Mouse (Mus musculus) embryonic facial prominence, embryonic 12.5 days (tissue): ENCODE data around the gene Pum1. TPM values are rescaled to one million over a fixed set of nuclear protein-coding genes. Genes with fewer than 3 reads are reported as not detected.

Experiments used
- ATAC-seq: fragments of 200-750 bp; cut with Nextera tagmentation; 2 replicates; pipeline ENCODE4 v1.8.0; 2017; ENCODE audit not compliant: insufficient number of reproducible peaks, insufficient read depth, low FRiP score, low TSS enrichment
- H3K27ac ChIP-seq: fragments of 300-500 bp; sonication (generic); 2 replicates; pipeline ENCODE4 v1.5.1; 2016; ENCODE audit warnings: mild to moderate bottlenecking
- H3K27me3 ChIP-seq: fragments of 300-500 bp; sonication (generic); 2 replicates; pipeline ENCODE4 v1.6.1; 2016; ENCODE audit warnings: mild to moderate bottlenecking, moderate library complexity
- H3K36me3 ChIP-seq: fragments of 300-500 bp; sonication (generic); 2 replicates; pipeline ENCODE4 v1.6.1; 2016; ENCODE audit warnings: mild to moderate bottlenecking
- H3K4me1 ChIP-seq: fragments of 300-500 bp; sonication (generic); 2 replicates; pipeline ENCODE4 v1.6.1; 2016
- H3K4me2 ChIP-seq: fragments of 300-500 bp; sonication (generic); replicated peaks from 2 replicates; pipeline ENCODE4 v1.6.1; 2016; ENCODE audit warnings: mild to moderate bottlenecking, moderate library complexity
- H3K4me3 ChIP-seq: fragments of 300-500 bp; sonication (generic); 2 replicates; pipeline ENCODE4 v1.5.1; 2016; ENCODE audit warnings: mild to moderate bottlenecking
- H3K9ac ChIP-seq: fragments of 300-500 bp; sonication (generic); 2 replicates; pipeline ENCODE4 v1.6.1; 2016; ENCODE audit warnings: mild to moderate bottlenecking, moderate library complexity
- H3K9me3 ChIP-seq: fragments of 300-500 bp; sonication (generic); 2 replicates; pipeline ENCODE4 v1.6.1; 2016; ENCODE audit warnings: mild to moderate bottlenecking, moderate library complexity
- WGBS: fragments of 180-500 bp; shearing (Covaris S2); methylation state at CpG from one replicate; pipeline ENCODE4 v1.1.7; 2016; 5-methylcytosine and 5-hydroxymethylcytosine counted together
- polyA plus RNA-seq: library from polyadenylated mRNA; unstranded; fragments of >200 nt; fragmentation: Nextera tagmentation; extraction: Ambion mirVana; gene quantifications from 2 replicates; pipeline ENCODE4 v1.2.1, GENCODE M21; 2016

Pum1 gene
- polyA plus RNA-seq, 1 experiment from 2014 or later = 116 TPM

- no peaks in the 10 kb centered on the region for H3K9me3 ChIP-seq
- H3K27ac ChIP-seq = no peak overlapping the region
- 70% methylated on average over 5 of the region's 5 CpGs for WGBS
- no peak overlapping the region for H3K4me3 ChIP-seq
- ATAC-seq = no peak
- H3K4me1 ChIP-seq = no peaks in the 10 kb centered on the region
- no peaks in the 10 kb centered on the region for H3K27me3 ChIP-seq
- no peak overlapping the region for H3K9ac ChIP-seq
- peaks cover 90% of the 10 kb centered on the region for H3K36me3 ChIP-seq
- H3K4me2 ChIP-seq = no peak overlapping the region
These were observed 82.6 kb downstream of the Pum1 start for GRCm38 (mm10) chr4:130745561-130746306.

- 82% methylated on average over 7 of the region's 7 CpGs for WGBS
These were observed 86.4 kb downstream of the Pum1 start for GRCm38 (mm10) chr4:130749566-130749965.

DNA sequence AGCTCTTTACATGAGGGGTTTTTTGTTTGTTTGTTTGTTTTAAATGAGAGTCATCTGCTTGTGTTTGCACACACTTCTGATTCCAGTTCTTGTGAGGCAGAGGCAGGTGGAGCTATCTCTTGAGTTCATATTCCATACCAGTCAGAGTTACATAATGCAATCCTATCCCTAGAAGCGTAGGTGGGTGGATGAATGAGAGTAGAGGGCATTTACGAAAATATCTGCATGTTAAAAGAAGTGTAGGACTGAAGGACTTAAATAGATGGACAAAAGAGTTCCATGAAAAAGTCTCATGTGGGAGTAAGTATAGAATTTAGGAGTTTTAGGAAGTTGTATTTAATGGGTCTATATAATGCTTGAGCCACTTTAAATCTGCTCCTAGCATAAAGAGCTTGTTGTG, 88.8 kb downstream of the Pum1 start:
- 89% methylated on average over 2 of the region's 2 CpGs for WGBS
- H3K36me3 ChIP-seq = peaks cover 87% of the 10 kb centered on the region
- no peak for ATAC-seq

More at GRCm38 (mm10) chr4:130749566-130749965, 86.4 kb downstream of the Pum1 start:
- H3K9me3 ChIP-seq = no peaks in the 10 kb centered on the region
- H3K27me3 ChIP-seq = no peaks in the 10 kb centered on the region
- no peak for ATAC-seq
- H3K4me1 ChIP-seq = no peaks in the 10 kb centered on the region
- H3K4me3 ChIP-seq = no peak overlapping the region
- H3K9ac ChIP-seq = no peak overlapping the region
- H3K36me3 ChIP-seq = peaks cover 97% of the 10 kb centered on the region
- H3K27ac ChIP-seq = no peak overlapping the region
- H3K4me2 ChIP-seq = no peak overlapping the region

GRCm38 (mm10) chr4:130752591-130752990, 89.5 kb downstream of the Pum1 start:
- H3K27me3 ChIP-seq = no peaks in the 10 kb centered on the region
- no peak overlapping the region for H3K4me3 ChIP-seq
- WGBS = 81% methylated on average over 7 of the region's 7 CpGs
- peaks cover 84% of the 10 kb centered on the region for H3K36me3 ChIP-seq
- no peak for ATAC-seq
- peak overlapping the region; percentile 3; the same call in 1 of the 2 replicates for H3K27ac ChIP-seq
- no peak overlapping the region for H3K4me2 ChIP-seq
- H3K4me1 ChIP-seq = no peaks in the 10 kb centered on the region
- no peaks in the 10 kb centered on the region for H3K9me3 ChIP-seq
- H3K9ac ChIP-seq = no peak overlapping the region

More for the DNA sequence above, 88.8 kb downstream of the Pum1 start:
- H3K9me3 ChIP-seq = no peaks in the 10 kb centered on the region
- H3K27me3 ChIP-seq = no peaks in the 10 kb centered on the region
- H3K4me2 ChIP-seq = no peak overlapping the region
- H3K9ac ChIP-seq = no peak overlapping the region
- no peak overlapping the region for H3K4me3 ChIP-seq
- H3K27ac ChIP-seq = no peak overlapping the region
- no peaks in the 10 kb centered on the region for H3K4me1 ChIP-seq

DNA sequence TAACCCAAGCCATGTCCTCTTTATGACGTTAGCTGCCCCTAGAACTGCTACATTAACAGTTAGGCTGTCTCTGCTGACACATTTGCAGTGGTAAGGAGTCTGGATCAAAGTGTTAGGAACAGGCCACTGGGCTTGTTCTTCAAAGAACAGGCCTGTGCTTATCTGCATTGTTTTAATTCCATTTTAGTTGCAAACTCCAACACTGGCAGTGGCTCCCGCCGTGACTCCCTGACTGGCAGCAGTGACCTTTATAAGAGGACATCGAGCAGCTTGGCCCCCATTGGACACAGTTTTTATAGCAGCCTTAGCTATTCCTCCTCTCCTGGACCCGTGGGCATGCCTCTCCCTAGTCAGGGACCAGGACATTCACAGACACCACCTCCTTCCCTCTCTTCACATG, 90.6 kb downstream of the Pum1 start:
- 80% methylated on average over 5 of the region's 5 CpGs for WGBS
- no peaks in the 10 kb centered on the region for H3K4me1 ChIP-seq
- ATAC-seq = no peak
- H3K4me3 ChIP-seq = no peak overlapping the region
- no peak overlapping the region for H3K27ac ChIP-seq
- H3K9ac ChIP-seq = no peak overlapping the region
- no peaks in the 10 kb centered on the region for H3K9me3 ChIP-seq
- no peak overlapping the region for H3K4me2 ChIP-seq
- no peaks in the 10 kb centered on the region for H3K27me3 ChIP-seq
- peaks cover 85% of the 10 kb centered on the region for H3K36me3 ChIP-seq

DNA sequence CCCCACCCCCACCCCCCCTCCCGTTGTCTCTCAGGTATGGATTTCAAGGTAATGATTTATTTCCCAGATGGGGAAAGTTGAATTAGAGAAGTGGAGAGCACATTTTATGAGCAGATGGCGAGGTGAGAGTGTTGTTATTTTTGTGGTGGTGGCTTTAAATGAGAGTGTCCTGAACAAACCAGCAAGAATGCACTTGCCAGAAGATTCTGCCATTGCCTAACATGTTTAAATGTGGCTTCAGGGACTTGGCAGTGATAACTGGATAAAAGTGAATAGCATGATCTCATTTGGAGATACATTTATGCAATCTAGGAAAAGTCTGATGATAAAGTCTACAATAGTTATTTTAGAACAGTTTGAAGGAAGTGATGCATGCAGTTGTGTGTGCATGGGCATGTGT, 91.7 kb downstream of the Pum1 start:
- Histone ChIP-seq H3K9ac (no peak overlapping the region), H3K4me3 (no peak overlapping the region), H3K4me2 (no peak overlapping the region), H3K27me3 (no peaks in the 10 kb centered on the region), H3K4me1 (no peaks in the 10 kb centered on the region), H3K9me3 (no peaks in the 10 kb centered on the region), H3K36me3 (peaks cover 85% of the 10 kb centered on the region), H3K27ac (no peak overlapping the region)
- ATAC-seq = no peak
- 80% methylated on average over 2 of the region's 2 CpGs for WGBS

- WGBS = 90% methylated on average over 2 of the region's 2 CpGs
- ATAC-seq = no peak
- H3K27me3 ChIP-seq = no peaks in the 10 kb centered on the region
- no peak overlapping the region for H3K4me3 ChIP-seq
- H3K4me2 ChIP-seq = no peak overlapping the region
- H3K9me3 ChIP-seq = no peaks in the 10 kb centered on the region
- no peak overlapping the region for H3K27ac ChIP-seq
- H3K4me1 ChIP-seq = no peaks in the 10 kb centered on the region
- H3K9ac ChIP-seq = no peak overlapping the region
- H3K36me3 ChIP-seq = peaks cover 76% of the 10 kb centered on the region
These were observed 96.8 kb downstream of the Pum1 start for GRCm38 (mm10) chr4:130759875-130760274.

DNA sequence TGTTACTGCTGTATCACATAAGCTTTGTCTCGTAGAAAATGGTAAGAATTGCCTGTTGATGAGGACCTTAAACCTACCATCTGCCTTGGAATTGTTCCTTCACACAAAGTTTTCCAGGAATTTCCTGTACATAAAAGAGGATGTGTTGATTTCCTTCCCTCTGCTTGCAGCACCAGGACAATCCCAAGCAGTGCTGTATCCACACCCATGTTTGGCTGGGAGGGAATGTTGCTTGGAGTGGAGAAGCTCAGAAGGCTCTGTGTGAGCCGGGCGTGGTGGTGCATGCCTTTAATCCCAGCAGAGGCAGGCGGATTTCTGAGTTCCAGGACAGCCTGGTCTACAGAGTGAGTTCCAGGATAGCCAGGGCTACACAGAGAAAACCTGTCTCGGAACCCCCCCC, 98.7 kb downstream of the Pum1 start:
- no peaks in the 10 kb centered on the region for H3K9me3 ChIP-seq
- WGBS = 90% methylated on average over 5 of the region's 5 CpGs
- ATAC-seq = no peak
- H3K9ac ChIP-seq = no peak overlapping the region
- no peak overlapping the region for H3K4me2 ChIP-seq
- H3K27ac ChIP-seq = no peak overlapping the region
- H3K27me3 ChIP-seq = no peaks in the 10 kb centered on the region
- H3K4me1 ChIP-seq = no peaks in the 10 kb centered on the region
- peaks cover 84% of the 10 kb centered on the region for H3K36me3 ChIP-seq
- no peak overlapping the region for H3K4me3 ChIP-seq

GRCm38 (mm10) chr4:130765399-130766160, 102.5 kb downstream of the Pum1 start:
- H3K4me3 ChIP-seq = no peak overlapping the region
- H3K36me3 ChIP-seq = peaks cover 84% of the 10 kb centered on the region
- 94% methylated on average over 7 of the region's 7 CpGs for WGBS
- no peaks in the 10 kb centered on the region for H3K4me1 ChIP-seq
- H3K27me3 ChIP-seq = no peaks in the 10 kb centered on the region
- H3K9ac ChIP-seq = no peak overlapping the region
- H3K27ac ChIP-seq = no peak overlapping the region
- no peak overlapping the region for H3K4me2 ChIP-seq
- ATAC-seq = no peak
- no peaks in the 10 kb centered on the region for H3K9me3 ChIP-seq

GRCm38 (mm10) chr4:130766387-130766786, 103.3 kb downstream of the Pum1 start:
- H3K9ac ChIP-seq = no peak overlapping the region
- H3K4me2 ChIP-seq = no peak overlapping the region
- H3K4me3 ChIP-seq = no peak overlapping the region
- WGBS = 82% methylated on average over 2 of the region's 2 CpGs
- ATAC-seq = no peak
- no peaks in the 10 kb centered on the region for H3K4me1 ChIP-seq
- H3K27ac ChIP-seq = no peak overlapping the region
- no peaks in the 10 kb centered on the region for H3K9me3 ChIP-seq
- peaks cover 85% of the 10 kb centered on the region for H3K36me3 ChIP-seq
- H3K27me3 ChIP-seq = no peaks in the 10 kb centered on the region

GRCm38 (mm10) chr4:130766926-130767325, 103.8 kb downstream of the Pum1 start:
- no peaks in the 10 kb centered on the region for H3K4me1 ChIP-seq
- ATAC-seq = no peak
- H3K27me3 ChIP-seq = no peaks in the 10 kb centered on the region
- H3K36me3 ChIP-seq = peaks cover 86% of the 10 kb centered on the region
- H3K9me3 ChIP-seq = no peaks in the 10 kb centered on the region
- H3K9ac ChIP-seq = no peak overlapping the region
- 94% methylated on average over 4 of the region's 4 CpGs for WGBS
- no peak overlapping the region for H3K4me3 ChIP-seq
- no peak overlapping the region for H3K4me2 ChIP-seq
- H3K27ac ChIP-seq = no peak overlapping the region

DNA sequence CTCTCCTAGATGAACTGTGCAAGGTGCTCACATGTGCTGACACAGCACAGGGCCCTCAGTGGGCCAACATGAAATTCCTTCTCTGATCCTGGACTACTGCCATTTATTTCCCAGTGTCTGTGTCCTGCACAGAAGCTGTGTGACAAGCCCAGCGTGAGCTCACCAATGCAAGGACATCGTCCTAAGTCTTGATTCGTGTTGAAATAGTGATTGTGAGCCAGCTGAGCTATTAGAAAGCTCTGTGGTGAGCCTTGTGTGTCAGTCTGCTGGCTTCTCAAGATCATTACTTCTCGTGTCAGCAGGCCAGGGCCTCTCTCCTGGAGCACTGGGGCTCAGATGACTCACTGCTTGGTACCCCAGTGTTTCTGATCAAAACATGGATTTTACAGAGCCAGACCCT, 110.8 kb downstream of the Pum1 start:
- WGBS = 88% methylated on average over 4 of the region's 4 CpGs
- H3K4me3 ChIP-seq = no peak overlapping the region
- H3K9me3 ChIP-seq = no peaks in the 10 kb centered on the region
- H3K27ac ChIP-seq = no peak overlapping the region
- peaks cover 81% of the 10 kb centered on the region for H3K36me3 ChIP-seq
- H3K9ac ChIP-seq = no peak overlapping the region
- no peak for ATAC-seq
- no peak overlapping the region for H3K4me2 ChIP-seq
- no peaks in the 10 kb centered on the region for H3K27me3 ChIP-seq
- peaks cover 8% of the 10 kb centered on the region; the same call in 1 of the 2 replicates for H3K4me1 ChIP-seq
